8 mouse cellular contexts compared by ENCODE assay signal in the genomic region with DNA sequence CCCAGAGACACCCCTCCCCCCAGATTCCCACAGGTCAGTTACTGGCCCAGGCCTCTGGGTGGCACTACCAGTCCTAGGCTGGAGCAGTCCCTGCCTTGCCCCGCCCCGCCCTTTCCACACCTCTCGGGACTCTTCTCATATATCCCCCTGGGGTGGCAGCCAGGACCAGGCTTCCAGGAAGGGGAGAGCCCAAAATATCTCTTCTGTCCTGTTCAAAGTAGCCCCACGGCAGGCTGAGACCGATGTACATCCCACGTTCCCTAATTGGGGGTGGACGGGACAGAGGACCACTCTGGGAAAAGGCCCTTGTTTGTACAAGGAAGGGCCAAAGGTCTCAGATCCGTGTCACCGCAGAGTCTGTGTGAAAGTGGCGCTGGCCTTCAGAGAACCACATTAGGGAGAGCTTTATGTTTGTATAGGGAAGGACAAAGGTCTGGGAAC. TPM values are rescaled to one million over a fixed set of nuclear protein-coding genes. Genes with fewer than 3 reads are reported as not detected.
A peak's percentile ranks its signal among the peaks of the same experiment; 100 is the strongest.
DNase-seq lines count a peak whose midpoint lies in the region; ATAC-seq and TF ChIP-seq lines count a peak whose summit lies in the region.

No protein-coding gene starts in this region.

- no peak overlapping the region for H3K4me2 ChIP-seq in forebrain, embryonic 11.5 days (ENCODE audit: low read depth, low read length, severe bottlenecking)
- no peak overlapping the region for H3K4me2 ChIP-seq in forebrain, embryonic 16.5 days (ENCODE audit: low read length)
- H3K4me2 ChIP-seq in forebrain, embryonic 14.5 days (ENCODE audit: low read length), result no peak overlapping the region
- peak overlapping the region; percentile 47 for H3K4me2 ChIP-seq in intestine, postnatal 0 days (replicated peaks; ENCODE audit: low read depth)
- H3K4me2 ChIP-seq in lung, postnatal 0 days (replicated peaks; ENCODE audit: low read depth, low read length), result 0 out of 2 replicates have a peak overlapping the region, but pooled peaks have one; percentile 1

- no peak for TF ChIP-seq POLR2A in MEL (IDR thresholded peaks at IDR 0.05; ENCODE audit: control insufficient read depth in 1 of 2, insufficient read depth in 1 of 2, low read depth in 1 of 2, low read length in 2 of 2, poor library complexity in 1 of 2)

- TF ChIP-seq CTCF in MEL (IDR thresholded peaks at IDR 0.05 in 2 of 3, conservative IDR thresholded peaks at IDR 0.05 in 1 of 3; ENCODE audit: control insufficient read depth in 1 of 3, insufficient read depth in 1 of 3, low read depth in 2 of 3, low read length in 3 of 3, poor library complexity in 1 of 3, severe bottlenecking in 1 of 3), result peak in 2 of 3 experiments; percentile 50 to 62; a peak in 4 of 6 replicates
- peak; percentile 81 for TF ChIP-seq CTCF in intestine, postnatal 0 days (IDR thresholded peaks at IDR 0.05; ENCODE audit: low read depth)
- TF ChIP-seq CTCF in lung, postnatal 0 days (IDR thresholded peaks at IDR 0.05), result peak; percentile 71

- no peaks in the 10 kb centered on the region; the same call in 1 of the 2 replicates for H3K27me3 ChIP-seq in forebrain, embryonic 11.5 days (ENCODE audit: control insufficient read depth, insufficient read depth, low read length)
- H3K27me3 ChIP-seq in forebrain, embryonic 16.5 days (replicated peaks; ENCODE audit: control insufficient read depth, insufficient read depth, low read length), result peaks cover 2% of the 10 kb centered on the region; the same call in 1 of the 2 replicates
- H3K27me3 ChIP-seq in MEL (ENCODE audit: control insufficient read depth in 1 of 2, insufficient read depth in 2 of 2, low read length in 2 of 2), result no peaks in the 10 kb centered on the region
- H3K27me3 ChIP-seq in forebrain, embryonic 14.5 days (replicated peaks; ENCODE audit: control insufficient read depth, insufficient read depth, low read length), result no peaks in the 10 kb centered on the region
- no peaks in the 10 kb centered on the region for H3K27me3 ChIP-seq in intestine, postnatal 0 days (replicated peaks; ENCODE audit: control insufficient read depth, insufficient read depth, low read length)
- H3K27me3 ChIP-seq in lung, postnatal 0 days (replicated peaks; ENCODE audit: insufficient read depth, low read length), result no peaks in the 10 kb centered on the region

- H3K9me3 ChIP-seq in forebrain, embryonic 11.5 days (ENCODE audit: control insufficient read depth, low read length), result no peaks in the 10 kb centered on the region
- H3K9me3 ChIP-seq in forebrain, embryonic 16.5 days (ENCODE audit: control insufficient read depth, low read length), result no peaks in the 10 kb centered on the region
- H3K9me3 ChIP-seq in MEL (replicated peaks; ENCODE audit: insufficient read depth, low read length), result no peaks in the 10 kb centered on the region
- no peaks in the 10 kb centered on the region for H3K9me3 ChIP-seq in forebrain, embryonic 14.5 days (replicated peaks; ENCODE audit: control insufficient read depth, low read length)
- no peaks in the 10 kb centered on the region for H3K9me3 ChIP-seq in intestine, postnatal 0 days (ENCODE audit: control insufficient read depth)
- no peaks in the 10 kb centered on the region for H3K9me3 ChIP-seq in lung, postnatal 0 days (ENCODE audit: low read length)

- peak; percentile 66 for ATAC-seq in forebrain, embryonic 11.5 days (replicated peaks; ENCODE audit: low FRiP score)
- ATAC-seq in forebrain, embryonic 16.5 days, result no peak
- no peak for ATAC-seq in forebrain, embryonic 14.5 days
- ATAC-seq in intestine, postnatal 0 days, result peak; percentile 79
- ATAC-seq in lung, postnatal 0 days, result peak; percentile 74
- ATAC-seq in erythroblast, adult 5-6 weeks (replicated peaks; ENCODE audit: low FRiP score, poor library complexity, severe bottlenecking), result no peak

- peak; percentile 82 for DNase-seq in forebrain, embryonic 11.5 days (ENCODE audit: low spot score)
- peak; percentile 42 for DNase-seq in MEL (ENCODE audit: low read depth, low spot score)
- no peak for DNase-seq in forebrain, embryonic 14.5 days (ENCODE audit: low spot score)
- peak; percentile 70 for DNase-seq in lung, postnatal 0 days (ENCODE audit: low spot score)
- peak; percentile 68 for DNase-seq in thymus, postnatal 4 days

- H3K9ac ChIP-seq in forebrain, embryonic 11.5 days (ENCODE audit: low read length), result peak overlapping the region; percentile 37; the same call in 1 of the 2 replicates
- H3K9ac ChIP-seq in forebrain, embryonic 16.5 days (replicated peaks; ENCODE audit: low read depth, low read length), result no peak overlapping the region
- H3K9ac ChIP-seq in MEL (ENCODE audit: control insufficient read depth, low read depth, low read length, poor library complexity, severe bottlenecking), result peak overlapping the region; percentile 34
- H3K9ac ChIP-seq in forebrain, embryonic 14.5 days (ENCODE audit: low read length), result 0 out of 2 replicates have a peak overlapping the region, but pooled peaks have one; percentile 29
- H3K9ac ChIP-seq in intestine, postnatal 0 days (ENCODE audit: low read depth, low read length), result no peak overlapping the region
- no peak overlapping the region for H3K9ac ChIP-seq in lung, postnatal 0 days (replicated peaks; ENCODE audit: low read depth)

- peaks cover 23% of the 10 kb centered on the region for H3K4me1 ChIP-seq in forebrain, embryonic 11.5 days (replicated peaks; ENCODE audit: control insufficient read depth, insufficient read depth, low read length)
- peaks cover 19% of the 10 kb centered on the region for H3K4me1 ChIP-seq in forebrain, embryonic 16.5 days (replicated peaks; ENCODE audit: control insufficient read depth, insufficient read depth, low read length)
- peaks cover 8 to 38% of the 10 kb centered on the region in 2 experiments for H3K4me1 ChIP-seq in MEL (ENCODE audit: control insufficient read depth in 1 of 2, insufficient read depth in 2 of 2, low read length in 2 of 2)
- H3K4me1 ChIP-seq in forebrain, embryonic 14.5 days (ENCODE audit: control insufficient read depth, insufficient read depth, low read length), result peaks cover 21% of the 10 kb centered on the region
- H3K4me1 ChIP-seq in intestine, postnatal 0 days (replicated peaks; ENCODE audit: control insufficient read depth, insufficient read depth, low read length), result peaks cover 5% of the 10 kb centered on the region; the same call in 1 of the 2 replicates
- peaks cover 18% of the 10 kb centered on the region for H3K4me1 ChIP-seq in lung, postnatal 0 days (ENCODE audit: insufficient read depth, low read depth, low read length)

- no peak for TF ChIP-seq EP300 in MEL (IDR thresholded peaks at IDR 0.05; ENCODE audit: low read depth in 1 of 2, low read length in 2 of 2)
- no peak for TF ChIP-seq EP300 in lung, postnatal 0 days (IDR thresholded peaks at IDR 0.05)

- H3K36me3 ChIP-seq in forebrain, embryonic 11.5 days (ENCODE audit: control insufficient read depth, insufficient read depth, low read length), result no peaks in the 10 kb centered on the region
- no peaks in the 10 kb centered on the region for H3K36me3 ChIP-seq in forebrain, embryonic 16.5 days (ENCODE audit: control insufficient read depth, insufficient read depth)
- H3K36me3 ChIP-seq in MEL (ENCODE audit: control insufficient read depth in 1 of 2, insufficient read depth in 2 of 2, low read length in 2 of 2), result peaks cover 0 to 18% of the 10 kb centered on the region in 2 experiments; a peak in 2 of 4 replicates
- H3K36me3 ChIP-seq in forebrain, embryonic 14.5 days (ENCODE audit: control insufficient read depth, insufficient read depth, low read length), result no peaks in the 10 kb centered on the region
- H3K36me3 ChIP-seq in intestine, postnatal 0 days (ENCODE audit: control insufficient read depth, insufficient read depth), result no peaks in the 10 kb centered on the region
- no peaks in the 10 kb centered on the region for H3K36me3 ChIP-seq in lung, postnatal 0 days (ENCODE audit: insufficient read depth, low read length)

- no peak overlapping the region for H3K27ac ChIP-seq in forebrain, embryonic 11.5 days (ENCODE audit: low read depth, low read length)
- no peak overlapping the region for H3K27ac ChIP-seq in forebrain, embryonic 16.5 days (ENCODE audit: low read length)
- peak overlapping the region; percentile 93 for H3K27ac ChIP-seq in MEL (ENCODE audit: control insufficient read depth, low read depth, low read length)
- H3K27ac ChIP-seq in forebrain, embryonic 14.5 days (ENCODE audit: low read depth, low read length), result no peak overlapping the region
- no peak overlapping the region for H3K27ac ChIP-seq in intestine, postnatal 0 days (ENCODE audit: low read depth, low read length)
- H3K27ac ChIP-seq in lung, postnatal 0 days (ENCODE audit: low read length), result no peak overlapping the region

- TF ChIP-seq RAD21 in MEL (IDR thresholded peaks at IDR 0.05; ENCODE audit: low read depth, low read length), result peak; percentile 50

- no peak overlapping the region for H3K4me3 ChIP-seq in forebrain, embryonic 11.5 days (ENCODE audit: low read depth, low read length)
- H3K4me3 ChIP-seq in forebrain, embryonic 16.5 days (replicated peaks; ENCODE audit: low read length), result no peak overlapping the region
- no peak overlapping the region for H3K4me3 ChIP-seq in MEL (ENCODE audit: control insufficient read depth in 1 of 2, insufficient read depth in 1 of 2, low read depth in 2 of 2, low read length in 2 of 2)
- H3K4me3 ChIP-seq in forebrain, embryonic 14.5 days (ENCODE audit: low read depth, low read length), result no peak overlapping the region
- no peak overlapping the region for H3K4me3 ChIP-seq in intestine, postnatal 0 days (ENCODE audit: low read depth, low read length)
- no peak overlapping the region for H3K4me3 ChIP-seq in lung, postnatal 0 days (ENCODE audit: low read depth, low read length)

- H3K79me2 ChIP-seq in MEL (ENCODE audit: control insufficient read depth, insufficient read depth, low read length, poor library complexity), result no peaks in the 10 kb centered on the region

- WGBS in forebrain, embryonic 11.5 days, result 8% methylated on average over 10 of the region's 10 CpGs
- 15% methylated on average over 10 of the region's 10 CpGs for WGBS in forebrain, embryonic 16.5 days
- WGBS in forebrain, embryonic 14.5 days, result 13% methylated on average over 10 of the region's 10 CpGs
- 3% methylated on average over 10 of the region's 10 CpGs for WGBS in intestine, postnatal 0 days
- WGBS in lung, postnatal 0 days, result 9% methylated on average over 10 of the region's 10 CpGs

RNA-seq across cellular contexts. Expression of a gene that starts 16.2 kb away (rescaled TPM):
- 169 and 191 TPM in 2 replicates for polyA plus RNA-seq in forebrain, embryonic 11.5 days (2014; fragmentation: Nextera tagmentation; extraction: Ambion mirVana)
- 21.2 and 34.2 TPM in 2 replicates for polyA plus RNA-seq in forebrain, embryonic 16.5 days (2015; fragmentation: Nextera tagmentation; extraction: Ambion mirVana)
- total RNA-seq in MEL (2012; rRNA removed), result not detected in 2 replicates
- not detected for polyA plus RNA-seq in MEL (2012; ENCODE audit: insufficient read depth in 1 of 2, insufficient read length in 2 of 2, low read depth in 1 of 2, low replicate concordance in 2 of 2, missing spikeins in 1 of 2)
- polyA plus RNA-seq in forebrain, embryonic 14.5 days (2014; fragmentation: Nextera tagmentation; extraction: Ambion mirVana), result 57.9 and 61.8 TPM in 2 replicates
- polyA plus RNA-seq in intestine, postnatal 0 days (2015; fragmentation: Nextera tagmentation; extraction: Ambion mirVana), result 73.6 and 78.6 TPM in 2 replicates
- polyA plus RNA-seq in lung, postnatal 0 days (2015; fragmentation: Nextera tagmentation; extraction: Ambion mirVana), result 176 and 364 TPM in 2 replicates
- 2.5 TPM in 1 of 2 replicates, not detected in the other for total RNA-seq in erythroblast, adult 5-6 weeks (2015; ENCODE audit: low replicate concordance)
- not detected in 2 replicates for total RNA-seq in erythroblast, adult 5-6 weeks (2017; ENCODE audit: low replicate concordance)

Comparison
In these comparisons a context has a peak if more than half of its experiments do, and no peak if none do; other contexts are left out.
1. ATAC-seq: peak in forebrain, embryonic 11.5 days (single experiment), intestine, postnatal 0 days (single experiment) and lung, postnatal 0 days (single experiment); none in forebrain, embryonic 16.5 days (single experiment), forebrain, embryonic 14.5 days (single experiment) and erythroblast, adult 5-6 weeks (single experiment).
2. H3K9ac ChIP-seq: peak in forebrain, embryonic 11.5 days (single experiment), MEL (single experiment) and forebrain, embryonic 14.5 days (single experiment); none in forebrain, embryonic 16.5 days (single experiment), intestine, postnatal 0 days (single experiment) and lung, postnatal 0 days (single experiment).
3. H3K4me2 ChIP-seq: peak in intestine, postnatal 0 days (single experiment) and lung, postnatal 0 days (single experiment); none in forebrain, embryonic 11.5 days (single experiment), forebrain, embryonic 16.5 days (single experiment) and forebrain, embryonic 14.5 days (single experiment).
4. RNA of a gene that starts 16.2 kb away (polyA plus RNA-seq): 176 to 364 TPM in lung, postnatal 0 days, 169 to 191 TPM in forebrain, embryonic 11.5 days, 73.6 to 78.6 TPM in intestine, postnatal 0 days, 57.9 to 61.8 TPM in forebrain, embryonic 14.5 days and 21.2 to 34.2 TPM in forebrain, embryonic 16.5 days; not detected in MEL; every median in the first group is over 10 times any median in the second.
5. Peak in every context shown above with its lines, with median percentiles within 50 percentile points of each other: CTCF ChIP-seq.